ENCODE assay signal across 11 mouse cellular contexts in genomic region chr11:79089756-79090155, GRCm38 (mm10). TPM values are rescaled to one million over a fixed set of nuclear protein-coding genes. Genes with fewer than 3 reads are reported as not detected.
A peak's percentile ranks its signal among the peaks of the same experiment; 100 is the strongest.
DNase-seq lines count a peak whose midpoint lies in the region; ATAC-seq and TF ChIP-seq lines count a peak whose summit lies in the region.
"Had no signal": no experiment of that assay in that cellular context is flagged by ENCODE, and none has a peak within 500 bp of the region (broad histone marks: within the 10 kb centered on the region; RNA-seq: fewer than 3 reads in every experiment).

No protein-coding gene starts in this region.

- no peak for TF ChIP-seq POLR2A in bone marrow, adult 2 months (IDR thresholded peaks at IDR 0.05; ENCODE audit: borderline replicate concordance, control insufficient read depth, low read depth, low read length)

- H3K9me3 ChIP-seq in heart, embryonic 13.5 days, result no peaks in the 10 kb centered on the region
- no peaks in the 10 kb centered on the region for H3K9me3 ChIP-seq in liver, embryonic 11.5 days (ENCODE audit: control insufficient read depth, low read length)
- H3K9me3 ChIP-seq in embryonic facial prominence, embryonic 10.5 days, result no peaks in the 10 kb centered on the region

- intact Hi-C loops in heart, postnatal 10 days (cut with DNase I), result no loop called here

- no peaks in the 10 kb centered on the region for H3K36me3 ChIP-seq in heart, embryonic 13.5 days
- no peaks in the 10 kb centered on the region for H3K36me3 ChIP-seq in liver, embryonic 11.5 days (ENCODE audit: control insufficient read depth, insufficient read depth, low read length)
- H3K36me3 ChIP-seq in embryonic facial prominence, embryonic 10.5 days (replicated peaks), result no peaks in the 10 kb centered on the region

- H3K27me3 ChIP-seq in heart, embryonic 13.5 days (replicated peaks), result no peaks in the 10 kb centered on the region
- no peaks in the 10 kb centered on the region for H3K27me3 ChIP-seq in liver, embryonic 11.5 days (replicated peaks; ENCODE audit: control insufficient read depth, insufficient read depth, low read length)
- no peaks in the 10 kb centered on the region for H3K27me3 ChIP-seq in embryonic facial prominence, embryonic 10.5 days (replicated peaks; ENCODE audit: low read depth, poor library complexity, severe bottlenecking)

- TF ChIP-seq CTCF in bone marrow, adult 2 months (IDR thresholded peaks at IDR 0.05; ENCODE audit: control insufficient read depth, insufficient read depth, low read length), result no peak

- no peak overlapping the region for H3K4me2 ChIP-seq in heart, embryonic 13.5 days
- no peak overlapping the region for H3K4me2 ChIP-seq in liver, embryonic 11.5 days

- WGBS in heart, embryonic 13.5 days, result 62% methylated on average over 1 of the region's 1 CpGs
- 67% methylated on average over 1 of the region's 1 CpGs for WGBS in liver, embryonic 11.5 days
- 48% methylated on average over 1 of the region's 1 CpGs for WGBS in bone marrow, adult 2 months
- WGBS in embryonic facial prominence, embryonic 10.5 days, result 59% methylated on average over 1 of the region's 1 CpGs

- ATAC-seq in heart, embryonic 13.5 days (ENCODE audit: extremely low read depth, insufficient number of reproducible peaks, low FRiP score, low TSS enrichment), result no peak
- ATAC-seq in liver, embryonic 11.5 days (replicated peaks; ENCODE audit: low FRiP score), result no peak
- ATAC-seq: inflammation-experienced regulatory T-cells, adult 6 months had no signal

- peaks cover 75% of the 10 kb centered on the region for H3K4me1 ChIP-seq in heart, embryonic 13.5 days
- peaks cover 27% of the 10 kb centered on the region for H3K4me1 ChIP-seq in liver, embryonic 11.5 days (replicated peaks; ENCODE audit: control insufficient read depth, insufficient read depth, low read length)
- peaks cover 15% of the 10 kb centered on the region for H3K4me1 ChIP-seq in bone marrow, adult 2 months (ENCODE audit: control insufficient read depth, insufficient read depth, low read length)
- peaks cover 57% of the 10 kb centered on the region for H3K4me1 ChIP-seq in embryonic facial prominence, embryonic 10.5 days

- no peak overlapping the region for H3K4me3 ChIP-seq in heart, embryonic 13.5 days
- no peak overlapping the region for H3K4me3 ChIP-seq in liver, embryonic 11.5 days (ENCODE audit: low read depth, low read length)
- H3K4me3 ChIP-seq in bone marrow, adult 2 months (replicated peaks; ENCODE audit: control insufficient read depth, low read depth, low read length), result no peak overlapping the region
- H3K4me3 ChIP-seq in embryonic facial prominence, embryonic 10.5 days, result no peak overlapping the region

- H3K27ac ChIP-seq in heart, embryonic 13.5 days (replicated peaks), result peak overlapping the region; percentile 74
- H3K27ac ChIP-seq in liver, embryonic 11.5 days (ENCODE audit: low read depth, low read length), result no peak overlapping the region
- peak overlapping the region; percentile 36 for H3K27ac ChIP-seq in bone marrow, adult 2 months (ENCODE audit: control insufficient read depth, insufficient read depth, low read depth, low read length, poor library complexity)
- peak overlapping the region; percentile 45; the same call in 1 of the 2 replicates for H3K27ac ChIP-seq in embryonic facial prominence, embryonic 10.5 days (replicated peaks)
- H3K27ac ChIP-seq: macrophage had no signal

- DNase-seq in heart, postnatal 10 days, result no peak
- no peak for DNase-seq in liver, embryonic 11.5 days (ENCODE audit: low spot score)
- no peak for DNase-seq in liver
- DNase-seq in embryonic facial prominence, embryonic 10.5 days (ENCODE audit: low spot score), result no peak
- DNase-seq in thymus, postnatal 25 days, result no peak
- DNase-seq: cerebellum, adult 2 months; kidney, postnatal 10 days had no signal

- peak overlapping the region; percentile 61; the same call in 1 of the 2 replicates for H3K9ac ChIP-seq in heart, embryonic 13.5 days
- peak overlapping the region; percentile 18; the same call in 1 of the 2 replicates for H3K9ac ChIP-seq in liver, embryonic 11.5 days (ENCODE audit: low read depth, low read length)

RNA-seq across cellular contexts. Expression of gene Ksr1, which starts 56.5 kb away (rescaled TPM):
- polyA plus RNA-seq in heart, embryonic 13.5 days (2015; fragmentation: Nextera tagmentation; extraction: Ambion mirVana), result 2.2 and 2.4 TPM in 2 replicates
- 10 to 100 TPM; 10.4 to 11.9 TPM for total RNA-seq in heart, postnatal 10 days (2021)
- 4.1 and 5.0 TPM in 2 replicates for polyA plus RNA-seq in liver, embryonic 11.5 days (2014; fragmentation: Nextera tagmentation; extraction: Ambion mirVana)
- polyA plus RNA-seq in bone marrow, adult 2 months (2011; ENCODE audit: insufficient read depth, insufficient read length, low replicate concordance, missing spikeins), result 6.4 and 18.2 TPM in 2 replicates
- 1.0 and 1.5 TPM in 2 replicates for polyA plus RNA-seq in embryonic facial prominence, embryonic 10.5 days (2016; fragmentation: Nextera tagmentation; extraction: Ambion mirVana)
